Mouse (Mus musculus): Measurements from ENCODE around the gene Serhl. TPM values are rescaled to one million over a fixed set of nuclear protein-coding genes. Genes with fewer than 3 reads are reported as not detected.
A peak's percentile ranks its signal among the peaks of the same experiment; 100 is the strongest.
"Not testable (repeated sequence)": the region's sequence is repeated elsewhere in the genome, so short reads cannot be mapped to it uniquely, and the experiment has no call there.

Gene Serhl
- polyA plus RNA-seq, 1 experiment from 2014 or later, result 77.1 TPM

DNA sequence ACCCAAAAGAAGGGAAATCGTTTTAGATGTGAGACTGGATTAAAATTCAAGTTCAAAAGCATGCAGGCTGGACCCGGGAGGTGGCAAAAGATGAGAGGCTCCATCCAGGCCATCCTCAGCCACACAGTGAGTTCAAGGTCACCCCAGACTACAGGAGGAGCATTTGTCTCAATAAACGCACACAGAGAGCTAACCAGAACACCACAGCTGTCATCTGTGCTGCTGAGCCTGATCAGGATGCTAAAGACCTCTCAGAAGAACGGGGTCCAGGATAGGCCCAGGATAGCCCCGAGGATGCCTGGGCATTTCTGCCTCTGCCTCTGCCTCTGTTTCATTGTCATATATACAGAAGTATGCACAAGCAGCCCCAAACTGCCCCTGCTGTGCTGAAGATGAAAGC, 33.7 kb upstream of the Serhl start:
- no peaks in the 10 kb centered on the region; the same call in 1 of the 2 replicates for H3K27me3 ChIP-seq (ENCODE audit: control insufficient read depth, insufficient read depth, low read length)
- H3K4me2 ChIP-seq (ENCODE audit: low read depth, low read length), result peak overlapping the region; percentile 71
- peak overlapping the region; percentile 45 for H3K9ac ChIP-seq (ENCODE audit: low read length)
- no peak for ATAC-seq (replicated peaks; ENCODE audit: extremely low read depth, insufficient read depth, low FRiP score)
- peak overlapping the region; percentile 42; the same call in 1 of the 2 replicates for H3K4me3 ChIP-seq (ENCODE audit: low read length)
- peak overlapping the region; percentile 92 for H3K27ac ChIP-seq (ENCODE audit: low read length)
- WGBS, result 32% methylated on average over 5 of the region's 5 CpGs
- no peaks in the 10 kb centered on the region for H3K36me3 ChIP-seq (ENCODE audit: control insufficient read depth, insufficient read depth)
- H3K4me1 ChIP-seq (ENCODE audit: control insufficient read depth, insufficient read depth, low read length), result peaks cover 21% of the 10 kb centered on the region
- H3K9me3 ChIP-seq (replicated peaks; ENCODE audit: control insufficient read depth, low read length), result no peaks in the 10 kb centered on the region; the same call in 1 of the 2 replicates

DNA sequence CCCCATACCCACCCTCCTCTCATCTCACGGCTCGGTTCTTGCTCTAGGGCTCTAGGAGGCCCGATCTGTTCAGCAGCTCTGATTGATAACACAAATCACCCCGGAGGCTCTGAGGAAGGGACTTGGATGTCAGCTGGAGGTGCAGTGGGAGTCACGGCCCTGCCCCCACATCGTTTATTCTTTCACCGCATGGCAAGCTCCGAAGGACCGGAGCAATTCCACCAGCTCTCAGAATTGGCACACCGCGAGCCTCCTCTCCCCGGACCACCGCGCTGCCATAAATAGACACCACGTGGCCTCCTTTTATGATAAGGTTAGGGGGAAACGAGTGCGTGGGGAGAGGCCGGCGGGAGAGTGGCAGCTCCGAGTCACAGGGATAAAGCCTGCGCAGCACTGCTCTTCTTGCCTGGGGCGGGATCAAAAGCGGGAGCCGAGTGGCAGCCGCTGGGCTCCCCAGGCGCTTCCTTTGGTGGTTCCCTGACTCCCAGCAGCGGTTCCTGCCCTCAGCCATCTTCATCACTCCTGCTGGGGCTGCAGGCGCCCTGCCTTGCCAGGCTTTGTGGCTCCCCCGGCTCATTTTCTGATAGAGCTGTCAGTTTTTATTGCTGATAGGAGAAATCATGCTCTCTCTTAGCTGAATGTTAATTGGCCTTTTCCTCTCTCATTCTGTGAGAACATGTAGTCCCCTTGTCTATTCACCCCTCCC, 32.8 kb upstream of the Serhl start:
- H3K4me1 ChIP-seq (ENCODE audit: control insufficient read depth, insufficient read depth, low read length), result peaks cover 21% of the 10 kb centered on the region
- H3K4me2 ChIP-seq (ENCODE audit: low read depth, low read length), result peak overlapping the region; percentile 71
- H3K9ac ChIP-seq (ENCODE audit: low read length), result peak overlapping the region; percentile 70
- peak overlapping the region; percentile 42 for H3K4me3 ChIP-seq (ENCODE audit: low read length)
- no peaks in the 10 kb centered on the region for H3K36me3 ChIP-seq (ENCODE audit: control insufficient read depth, insufficient read depth)
- no peaks in the 10 kb centered on the region; the same call in 1 of the 2 replicates for H3K27me3 ChIP-seq (ENCODE audit: control insufficient read depth, insufficient read depth, low read length)
- under 1% methylated on average over 29 of the region's 29 CpGs for WGBS
- peak; percentile 90 for ATAC-seq (replicated peaks; ENCODE audit: extremely low read depth, insufficient read depth, low FRiP score)
- H3K9me3 ChIP-seq (replicated peaks; ENCODE audit: control insufficient read depth, low read length), result no peaks in the 10 kb centered on the region; the same call in 1 of the 2 replicates
- peak overlapping the region; percentile 92 for H3K27ac ChIP-seq (ENCODE audit: low read length)

GRCm38 (mm10) chr15:83057533-83057932, 31.8 kb upstream of the Serhl start:
- H3K36me3 ChIP-seq (ENCODE audit: control insufficient read depth, insufficient read depth), result no peaks in the 10 kb centered on the region
- H3K27ac ChIP-seq (ENCODE audit: low read length), result peak overlapping the region; percentile 92
- no peak for ATAC-seq (replicated peaks; ENCODE audit: extremely low read depth, insufficient read depth, low FRiP score)
- no peaks in the 10 kb centered on the region; the same call in 1 of the 2 replicates for H3K27me3 ChIP-seq (ENCODE audit: control insufficient read depth, insufficient read depth, low read length)
- no peak overlapping the region for H3K4me2 ChIP-seq (ENCODE audit: low read depth, low read length)
- H3K4me3 ChIP-seq (ENCODE audit: low read length), result no peak overlapping the region
- peaks cover 21% of the 10 kb centered on the region for H3K4me1 ChIP-seq (ENCODE audit: control insufficient read depth, insufficient read depth, low read length)
- no peaks in the 10 kb centered on the region; the same call in 1 of the 2 replicates for H3K9me3 ChIP-seq (replicated peaks; ENCODE audit: control insufficient read depth, low read length)
- H3K9ac ChIP-seq (ENCODE audit: low read length), result no peak overlapping the region
- 62% methylated on average over 8 of the region's 8 CpGs for WGBS

GRCm38 (mm10) chr15:83059233-83059660, 30.1 kb upstream of the Serhl start:
- no peak for ATAC-seq (replicated peaks; ENCODE audit: extremely low read depth, insufficient read depth, low FRiP score)
- H3K27me3 ChIP-seq (ENCODE audit: control insufficient read depth, insufficient read depth, low read length), result no peaks in the 10 kb centered on the region; the same call in 1 of the 2 replicates
- no peak overlapping the region for H3K27ac ChIP-seq (ENCODE audit: low read length)
- no peak overlapping the region for H3K4me2 ChIP-seq (ENCODE audit: low read depth, low read length)
- no peaks in the 10 kb centered on the region for H3K36me3 ChIP-seq (ENCODE audit: control insufficient read depth, insufficient read depth)
- 30% methylated on average over 5 of the region's 5 CpGs for WGBS
- H3K9ac ChIP-seq (ENCODE audit: low read length), result no peak overlapping the region
- H3K9me3 ChIP-seq (replicated peaks; ENCODE audit: control insufficient read depth, low read length), result no peaks in the 10 kb centered on the region; the same call in 1 of the 2 replicates
- no peak overlapping the region for H3K4me3 ChIP-seq (ENCODE audit: low read length)
- H3K4me1 ChIP-seq (ENCODE audit: control insufficient read depth, insufficient read depth, low read length), result peaks cover 18% of the 10 kb centered on the region

GRCm38 (mm10) chr15:83061689-83062088, 27.6 kb upstream of the Serhl start:
- H3K27me3 ChIP-seq (ENCODE audit: control insufficient read depth, insufficient read depth, low read length), result no peaks in the 10 kb centered on the region
- no peaks in the 10 kb centered on the region for H3K36me3 ChIP-seq (ENCODE audit: control insufficient read depth, insufficient read depth)
- no peak for ATAC-seq (replicated peaks; ENCODE audit: extremely low read depth, insufficient read depth, low FRiP score)
- WGBS, result 31% methylated on average over 5 of the region's 5 CpGs
- no peak overlapping the region for H3K4me2 ChIP-seq (ENCODE audit: low read depth, low read length)
- H3K9me3 ChIP-seq (replicated peaks; ENCODE audit: control insufficient read depth, low read length), result no peaks in the 10 kb centered on the region
- peaks cover 18% of the 10 kb centered on the region for H3K4me1 ChIP-seq (ENCODE audit: control insufficient read depth, insufficient read depth, low read length)
- H3K9ac ChIP-seq (ENCODE audit: low read length), result no peak overlapping the region; the same call in 1 of the 2 replicates
- H3K4me3 ChIP-seq (ENCODE audit: low read length), result no peak overlapping the region
- no peak overlapping the region for H3K27ac ChIP-seq (ENCODE audit: low read length)

- not testable (repeated sequence) for H3K36me3 ChIP-seq (ENCODE audit: control insufficient read depth, insufficient read depth); H3K27ac ChIP-seq (ENCODE audit: low read length); H3K4me3 ChIP-seq (ENCODE audit: low read length); ATAC-seq (replicated peaks; ENCODE audit: extremely low read depth, insufficient read depth, low FRiP score); H3K4me2 ChIP-seq (ENCODE audit: low read depth, low read length); H3K9ac ChIP-seq (ENCODE audit: low read length); H3K27me3 ChIP-seq (ENCODE audit: control insufficient read depth, insufficient read depth, low read length); H3K9me3 ChIP-seq (replicated peaks; ENCODE audit: control insufficient read depth, low read length)
- H3K4me1 ChIP-seq (ENCODE audit: control insufficient read depth, insufficient read depth, low read length), result peaks cover 10% of the 10 kb centered on the region
- WGBS, result 80% methylated on average over 2 of the region's 2 CpGs
Observed at GRCm38 (mm10) chr15:83062582-83062981, 26.7 kb upstream of the Serhl start.

GRCm38 (mm10) chr15:83065543-83065942, 23.8 kb upstream of the Serhl start:
- no peaks in the 10 kb centered on the region for H3K36me3 ChIP-seq (ENCODE audit: control insufficient read depth, insufficient read depth)
- H3K27me3 ChIP-seq (ENCODE audit: control insufficient read depth, insufficient read depth, low read length), result no peaks in the 10 kb centered on the region
- peak; percentile 55; the same call in 1 of the 2 replicates for ATAC-seq (replicated peaks; ENCODE audit: extremely low read depth, insufficient read depth, low FRiP score)
- no peak overlapping the region for H3K9ac ChIP-seq (ENCODE audit: low read length)
- no peak overlapping the region for H3K4me2 ChIP-seq (ENCODE audit: low read depth, low read length)
- peaks cover 7% of the 10 kb centered on the region for H3K4me1 ChIP-seq (ENCODE audit: control insufficient read depth, insufficient read depth, low read length)
- H3K9me3 ChIP-seq (replicated peaks; ENCODE audit: control insufficient read depth, low read length), result no peaks in the 10 kb centered on the region
- WGBS, result 21% methylated on average over 4 of the region's 4 CpGs
- H3K27ac ChIP-seq (ENCODE audit: low read length), result peak overlapping the region; percentile 68
- no peak overlapping the region for H3K4me3 ChIP-seq (ENCODE audit: low read length)

DNA sequence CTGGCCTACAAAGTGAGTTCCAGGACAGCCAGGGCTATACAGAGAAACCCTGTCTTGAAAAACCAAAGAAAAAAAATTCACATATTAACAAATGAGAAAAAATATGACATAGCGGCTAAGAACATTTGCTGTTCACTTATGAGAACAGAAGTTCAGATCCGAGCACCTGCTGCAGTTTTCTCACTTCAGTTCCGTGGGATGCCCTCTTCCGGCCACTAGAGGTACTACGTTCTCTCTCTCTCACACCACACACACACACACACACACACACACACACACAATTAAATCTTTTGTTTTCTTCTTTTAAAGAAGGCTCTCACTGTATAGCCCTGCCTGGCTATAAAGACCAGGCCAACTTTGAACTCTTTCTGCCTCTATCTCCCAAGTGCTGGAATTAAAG, 21.0 kb upstream of the Serhl start:
- ATAC-seq (replicated peaks; ENCODE audit: extremely low read depth, insufficient read depth, low FRiP score), result no peak
- Histone ChIP-seq H3K4me1 (ENCODE audit: control insufficient read depth, insufficient read depth, low read length) (peaks cover 10% of the 10 kb centered on the region), H3K9ac (ENCODE audit: low read length) (no peak overlapping the region), H3K27me3 (ENCODE audit: control insufficient read depth, insufficient read depth, low read length) (no peaks in the 10 kb centered on the region), H3K4me2 (ENCODE audit: low read depth, low read length) (no peak overlapping the region), H3K36me3 (ENCODE audit: control insufficient read depth, insufficient read depth) (no peaks in the 10 kb centered on the region), H3K4me3 (ENCODE audit: low read length) (no peak overlapping the region), H3K9me3 (replicated peaks; ENCODE audit: control insufficient read depth, low read length) (no peaks in the 10 kb centered on the region), H3K27ac (ENCODE audit: low read length) (no peak overlapping the region)
- WGBS, result 93% methylated on average over 5 of the region's 5 CpGs

GRCm38 (mm10) chr15:83070942-83071341, 18.4 kb upstream of the Serhl start:
- H3K4me3 ChIP-seq (ENCODE audit: low read length), result no peak overlapping the region
- H3K36me3 ChIP-seq (ENCODE audit: control insufficient read depth, insufficient read depth), result no peaks in the 10 kb centered on the region
- ATAC-seq (replicated peaks; ENCODE audit: extremely low read depth, insufficient read depth, low FRiP score), result peak; percentile 91
- 11% methylated on average over 3 of the region's 3 CpGs for WGBS
- H3K27me3 ChIP-seq (ENCODE audit: control insufficient read depth, insufficient read depth, low read length), result no peaks in the 10 kb centered on the region
- H3K9me3 ChIP-seq (replicated peaks; ENCODE audit: control insufficient read depth, low read length), result no peaks in the 10 kb centered on the region
- no peak overlapping the region for H3K4me2 ChIP-seq (ENCODE audit: low read depth, low read length)
- H3K9ac ChIP-seq (ENCODE audit: low read length), result 0 out of 2 replicates have a peak overlapping the region, but pooled peaks have one; percentile 8
- peak overlapping the region; percentile 81 for H3K27ac ChIP-seq (ENCODE audit: low read length)
- H3K4me1 ChIP-seq (ENCODE audit: control insufficient read depth, insufficient read depth, low read length), result peaks cover 5% of the 10 kb centered on the region

All from heart, embryonic 16.5 days (tissue).